Mouse (Mus musculus) G1E (cell line): ENCODE measurements around the gene Kifc1. TPM values are rescaled to one million over a fixed set of nuclear protein-coding genes. Genes with fewer than 3 reads are reported as not detected.
A peak's percentile ranks its signal among the peaks of the same experiment; 100 is the strongest.
"Not testable (repeated sequence)": the region's sequence is repeated elsewhere in the genome, so short reads cannot be mapped to it uniquely, and the experiment has no call there.

Experiments used
- ATAC-seq: 2 replicates; pipeline ENCODE4 v1.8.0; 2016; ENCODE audit warnings: mild to moderate bottlenecking; ENCODE audit not compliant: insufficient number of reproducible peaks, poor library complexity, low FRiP score, severe bottlenecking; ENCODE audit errors: extremely low read depth
- DNase-seq: peaks from one replicate; pipeline ENCODE4 v3.0.0; 2012; ENCODE audit warnings: low spot score
- H3K27me3 ChIP-seq: 2 replicates; pipeline ENCODE4 v1.6.1; 2012; ENCODE audit warnings: mild to moderate bottlenecking, low read length, inconsistent platforms; ENCODE audit not compliant: insufficient read depth
- H3K36me3 ChIP-seq: replicated peaks from 2 replicates; pipeline ENCODE3; 2012; ENCODE audit warnings: mild to moderate bottlenecking, inconsistent platforms
- H3K4me1 ChIP-seq: 2 replicates; pipeline ENCODE4 v1.6.1; 2012; ENCODE audit warnings: low read depth, low read length, inconsistent platforms, mixed read lengths; ENCODE audit not compliant: insufficient read depth
- H3K4me3 ChIP-seq: 2 replicates; pipeline ENCODE4 v1.5.1; 2012; ENCODE audit warnings: low read depth, mild to moderate bottlenecking, inconsistent platforms, low read length, moderate library complexity, mixed read lengths
- H3K9me3 ChIP-seq: replicated peaks from 2 replicates; pipeline ENCODE4 v1.6.1; 2012; ENCODE audit warnings: inconsistent platforms
- CTCF ChIP-seq: IDR thresholded peaks from 2 replicates; pipeline ENCODE4 v1.5.1; 2012; ENCODE audit warnings: low read depth, low read length, inconsistent platforms, mixed read lengths
- GATA1 ChIP-seq: IDR thresholded peaks from 2 replicates; pipeline ENCODE4 v1.6.1; 2012; ENCODE audit warnings: borderline replicate concordance, low read length, inconsistent platforms, mixed read lengths
- GATA2 ChIP-seq: IDR thresholded peaks from 2 replicates; pipeline ENCODE4 v1.6.1; 2012; ENCODE audit warnings: low read depth, low read length, inconsistent platforms, borderline replicate concordance
- POLR2AphosphoS5 ChIP-seq: IDR thresholded peaks from 2 replicates; pipeline ENCODE4 v1.6.1; 2012; ENCODE audit warnings: low read depth, low read length, inconsistent platforms; ENCODE audit not compliant: insufficient replicate concordance
- TAL1 ChIP-seq: conservative IDR thresholded peaks from 2 replicates; pipeline ENCODE4 v1.6.1; 2012; ENCODE audit warnings: low read depth, low read length, inconsistent platforms, mixed read lengths
- polyA plus RNA-seq: library from polyadenylated mRNA; stranded (reverse); fragments of >175 nt; gene quantifications from 2 replicates; pipeline ENCODE4 v1.2.3, GENCODE M21; 2012
- total RNA-seq, 2 experiments: library from RNA; stranded (forward) in 1 of 2; stranded (reverse) in 1 of 2; fragments of 200-1000 nt in 1 of 2; fragments of >200 nt in 1 of 2; fragmentation: Nextera tagmentation in 1 of 2; gene quantifications; 2 replicates each; pipeline ENCODE4 v1.2.3; 2014 to 2017

Kifc1 gene
- total and polyA plus RNA-seq, 3 experiments = 33.7 to 76.6 (median 58.2) TPM

DNA sequence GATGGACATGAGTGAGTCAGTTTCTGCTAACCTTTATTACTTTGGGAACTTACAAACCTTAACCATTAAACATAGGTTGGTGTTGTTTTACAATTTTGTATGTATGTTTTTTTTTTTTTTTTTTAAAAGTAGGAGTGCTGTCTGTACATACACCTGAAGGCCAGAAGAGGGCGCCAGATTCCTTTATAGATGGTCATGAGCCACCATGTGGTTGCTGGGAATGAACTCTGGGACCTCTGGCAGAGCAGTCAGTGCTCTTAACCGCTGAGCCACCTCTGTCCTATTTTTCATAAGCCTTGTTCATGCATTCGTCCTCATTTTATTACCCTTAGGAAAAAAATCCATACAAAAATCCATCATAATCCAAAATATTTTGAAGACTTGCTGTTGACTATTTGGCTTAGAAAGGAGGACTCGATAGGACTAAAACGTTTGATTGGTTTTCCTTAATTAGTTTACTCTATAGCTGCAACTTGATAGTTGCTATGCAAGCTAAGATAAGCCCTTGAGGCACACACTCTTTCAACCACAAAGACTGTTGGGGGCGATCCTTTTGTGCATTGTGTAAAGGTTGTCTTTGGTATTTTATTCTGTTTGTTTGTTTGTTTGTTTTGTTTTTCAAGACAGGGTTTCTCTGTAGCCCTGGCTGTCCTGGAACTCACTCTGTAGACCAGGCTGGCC, 6.8 kb upstream of the Kifc1 start:
- no peaks in the 10 kb centered on the region for H3K36me3 ChIP-seq
- H3K9me3 ChIP-seq = no peaks in the 10 kb centered on the region
- H3K4me3 ChIP-seq = no peak overlapping the region
- DNase-seq (no peak), ATAC-seq (no peak)
- peaks cover 50% of the 10 kb centered on the region for H3K4me1 ChIP-seq
- H3K27me3 ChIP-seq = no peaks in the 10 kb centered on the region
- TF ChIP-seq GATA1 = no peak
- no peak; the same call in 1 of the 2 replicates for TF ChIP-seq CTCF
- TF ChIP-seq POLR2AphosphoS5 = no peak
- TF ChIP-seq TAL1 = no peak
- TF ChIP-seq GATA2 = no peak

DNA sequence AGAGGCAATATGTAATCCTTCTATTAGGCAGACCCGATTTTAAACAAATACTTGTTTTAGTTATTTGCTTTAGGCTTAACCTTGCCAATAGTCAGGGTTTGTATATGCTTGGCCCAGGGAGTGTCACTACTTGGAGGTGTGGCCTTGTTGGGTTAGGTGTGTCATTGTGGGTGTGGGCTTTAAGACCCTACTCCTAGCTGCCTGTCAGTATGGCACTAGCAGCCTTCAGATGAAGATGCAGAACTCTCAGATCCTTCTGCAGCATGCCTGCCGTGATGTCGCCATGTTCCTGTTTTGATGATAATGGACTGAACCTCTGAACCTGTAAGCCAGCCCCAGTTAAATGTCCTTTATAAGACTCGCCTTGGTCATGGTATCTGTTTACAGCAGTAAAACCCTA, 2.5 kb upstream of the Kifc1 start:
- not testable (repeated sequence) for H3K4me3 ChIP-seq, ATAC-seq, H3K27me3 ChIP-seq, DNase-seq, H3K9me3 ChIP-seq, H3K36me3 ChIP-seq
- peaks cover 23% of the 10 kb centered on the region for H3K4me1 ChIP-seq

DNA sequence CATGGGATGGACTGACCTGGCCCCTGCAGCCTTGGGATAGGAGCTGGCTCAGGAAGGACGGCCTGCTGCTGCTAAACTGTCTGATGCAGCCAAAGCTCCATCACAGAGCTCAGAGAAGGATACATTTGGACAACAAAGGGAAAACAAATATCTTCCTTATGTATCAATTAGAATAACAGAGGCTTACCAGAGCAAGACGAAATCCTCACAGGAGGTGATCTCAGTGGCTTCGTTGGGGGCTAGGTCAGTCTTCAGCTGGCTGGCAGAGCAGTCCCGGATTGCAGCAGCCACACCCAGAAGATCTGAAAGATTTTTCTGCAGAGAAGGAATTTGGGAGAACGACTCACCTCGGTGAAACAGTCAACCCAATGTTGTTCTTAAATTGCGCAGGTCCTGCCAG, 2.0 kb upstream of the Kifc1 start:
- ATAC-seq = no peak
- Histone ChIP-seq H3K4me1 (peaks cover 23% of the 10 kb centered on the region), H3K27me3 (no peaks in the 10 kb centered on the region), H3K36me3 (peaks cover 6% of the 10 kb centered on the region), H3K9me3 (no peaks in the 10 kb centered on the region), H3K4me3 (no peak overlapping the region)
- TF ChIP-seq GATA1 (no peak), CTCF (no peak), GATA2 (no peak), POLR2AphosphoS5 (no peak)
- DNase-seq = no peak

DNA sequence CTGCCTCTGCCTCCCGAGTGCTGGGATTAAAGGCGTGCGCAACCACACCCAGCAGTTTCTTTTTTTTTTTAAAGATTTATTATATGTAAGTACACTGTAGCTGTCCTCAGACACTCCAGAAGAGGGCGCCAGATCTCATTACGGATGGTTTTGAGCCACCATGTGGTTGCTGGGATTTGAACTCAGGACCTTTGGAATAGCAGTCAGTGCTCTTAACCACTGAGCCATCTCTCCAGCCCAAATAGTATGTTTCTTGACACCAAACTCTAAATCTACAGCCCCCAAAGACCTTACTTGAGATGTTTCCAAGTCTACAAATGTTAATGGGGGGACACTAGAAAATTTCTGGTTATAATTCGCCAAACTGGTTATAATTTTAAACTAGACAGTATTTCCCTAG, 1.4 kb upstream of the Kifc1 start:
- not testable (repeated sequence) for H3K36me3 ChIP-seq, H3K4me3 ChIP-seq, H3K27me3 ChIP-seq, ATAC-seq, H3K9me3 ChIP-seq, DNase-seq
- peaks cover 24% of the 10 kb centered on the region for H3K4me1 ChIP-seq

DNA sequence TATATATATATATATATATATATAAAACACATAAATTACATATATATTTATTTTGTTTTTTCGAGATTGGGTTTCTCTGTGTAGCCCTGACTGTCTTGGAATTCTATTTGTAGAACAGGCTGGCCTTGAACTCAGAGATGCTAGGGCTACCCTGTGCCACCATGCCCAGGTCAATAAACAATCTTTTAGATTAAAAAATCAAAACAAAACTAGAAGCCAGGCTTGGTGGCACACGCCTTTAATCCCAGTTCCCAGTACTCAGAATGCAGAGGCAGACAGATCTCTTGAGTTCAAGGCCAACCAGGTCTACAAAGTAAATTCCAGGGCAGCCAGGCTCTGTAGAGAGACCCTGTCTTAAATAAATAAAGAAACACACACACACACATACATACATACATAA, 896 bp upstream of the Kifc1 start:
- Histone ChIP-seq H3K27me3 (no peaks in the 10 kb centered on the region), H3K4me1 (peaks cover 26% of the 10 kb centered on the region), H3K4me3 (no peak overlapping the region), H3K36me3 (peaks cover 13% of the 10 kb centered on the region), H3K9me3 (no peaks in the 10 kb centered on the region)
- ATAC-seq (no peak), DNase-seq (no peak)
- no peak for TF ChIP-seq TAL1
- no peak for TF ChIP-seq CTCF
- TF ChIP-seq GATA2 = no peak
- no peak for TF ChIP-seq GATA1
- TF ChIP-seq POLR2AphosphoS5 = no peak

DNA sequence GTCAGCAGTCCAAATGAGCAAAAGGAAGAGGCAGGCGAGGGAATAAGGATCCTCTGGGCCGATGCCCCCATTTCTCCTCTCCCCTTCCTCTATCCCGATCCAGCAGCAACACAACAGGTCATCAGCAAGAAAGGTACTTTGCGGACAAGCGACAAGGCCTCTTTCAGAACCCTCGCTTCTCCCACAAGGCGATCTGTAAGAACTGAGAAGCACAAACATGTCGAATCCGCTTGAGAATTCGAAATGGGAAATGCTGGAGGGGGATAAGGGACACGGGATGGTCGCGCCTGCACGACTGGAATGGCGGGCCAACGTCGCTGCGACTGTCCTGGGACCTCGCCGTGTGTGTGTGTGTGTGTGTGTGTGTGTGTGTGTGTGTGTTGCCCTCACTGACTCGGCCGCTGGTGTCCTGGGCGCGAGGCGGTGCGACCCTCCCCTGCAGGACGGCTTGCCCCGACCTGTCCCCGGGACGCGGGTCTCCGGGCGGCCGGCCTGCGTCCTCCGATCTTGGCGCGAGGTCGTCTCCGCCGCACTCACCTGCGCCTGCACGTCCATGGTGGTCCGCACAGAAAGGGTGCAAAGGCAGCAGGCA, 424 bp downstream of the Kifc1 start:
- Histone ChIP-seq H3K4me1 (peaks cover 32% of the 10 kb centered on the region), H3K4me3 (peak overlapping the region; percentile 85), H3K36me3 (peaks cover 26% of the 10 kb centered on the region)
- H3K27me3 ChIP-seq, DNase-seq, ATAC-seq, H3K9me3 ChIP-seq: not testable (repeated sequence)

DNA sequence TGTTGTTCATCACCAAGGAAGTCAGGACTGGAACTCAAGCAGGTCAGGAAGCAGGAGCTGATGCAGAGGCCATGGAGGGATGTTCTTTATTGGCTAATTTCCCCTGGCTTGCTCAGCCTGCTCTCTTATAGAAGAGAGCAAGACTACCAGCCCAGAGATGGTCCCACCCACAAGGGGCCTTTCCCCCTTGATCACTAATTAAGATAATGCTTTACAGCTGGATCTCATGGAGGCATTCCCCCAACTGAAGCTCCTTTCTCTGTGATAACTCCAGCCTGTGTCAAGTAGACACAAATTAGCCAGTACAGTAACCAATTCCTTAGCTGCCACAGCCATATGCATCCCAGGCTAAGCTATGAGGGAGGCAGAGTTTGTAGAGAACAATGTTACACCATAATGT, 2.2 kb downstream of the Kifc1 start:
- not testable (repeated sequence) for H3K27me3 ChIP-seq, H3K9me3 ChIP-seq, H3K4me3 ChIP-seq, ATAC-seq, DNase-seq
- Histone ChIP-seq H3K4me1 (peaks cover 32% of the 10 kb centered on the region), H3K36me3 (peaks cover 35% of the 10 kb centered on the region)

DNA sequence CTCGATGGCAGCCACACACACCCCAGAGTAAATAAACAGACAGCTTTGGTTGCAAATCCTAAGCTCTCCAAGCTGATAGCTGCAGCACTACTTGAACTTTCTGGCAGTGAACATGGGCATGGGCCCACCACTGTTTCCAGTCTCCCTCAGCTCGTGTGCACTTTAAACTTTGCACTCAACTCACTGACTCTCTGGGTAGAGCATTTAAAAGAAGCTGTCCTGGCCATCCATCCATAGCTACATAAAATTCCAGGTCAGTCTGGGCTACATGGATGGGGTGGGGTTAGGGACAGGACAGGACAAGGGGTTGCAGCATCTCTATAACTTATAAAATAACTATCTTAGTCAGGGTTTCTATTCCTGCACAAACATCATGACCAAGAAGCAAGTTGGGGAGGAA, 2.7 kb downstream of the Kifc1 start:
- peaks cover 32% of the 10 kb centered on the region for H3K4me1 ChIP-seq
- not testable (repeated sequence) for DNase-seq, H3K4me3 ChIP-seq, H3K27me3 ChIP-seq, H3K9me3 ChIP-seq, ATAC-seq
- peaks cover 37% of the 10 kb centered on the region for H3K36me3 ChIP-seq

DNA sequence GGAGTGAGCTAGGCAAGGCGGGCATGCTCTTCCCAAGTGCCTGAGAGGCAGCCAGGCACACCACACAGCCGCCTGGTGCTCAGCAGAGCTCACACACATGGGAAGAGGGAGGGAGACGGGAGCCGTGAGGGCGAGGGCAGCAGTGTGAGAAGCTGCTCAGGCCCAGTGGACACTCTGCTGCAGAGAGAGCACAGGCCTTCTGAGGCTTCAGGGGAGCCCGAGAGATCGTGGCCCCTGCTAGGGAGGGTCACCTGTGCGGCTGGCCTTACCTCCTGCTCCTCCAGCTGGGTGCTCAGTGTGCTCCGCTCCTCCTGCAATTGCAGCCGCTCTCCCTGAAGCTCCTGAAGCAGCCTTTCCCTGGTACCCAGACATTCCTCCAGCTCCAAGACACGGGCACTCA, 6.1 kb downstream of the Kifc1 start:
- H3K27me3 ChIP-seq, ATAC-seq, H3K9me3 ChIP-seq, DNase-seq, H3K4me3 ChIP-seq: not testable (repeated sequence)
- peaks cover 67% of the 10 kb centered on the region for H3K36me3 ChIP-seq
- peaks cover 35% of the 10 kb centered on the region for H3K4me1 ChIP-seq

DNA sequence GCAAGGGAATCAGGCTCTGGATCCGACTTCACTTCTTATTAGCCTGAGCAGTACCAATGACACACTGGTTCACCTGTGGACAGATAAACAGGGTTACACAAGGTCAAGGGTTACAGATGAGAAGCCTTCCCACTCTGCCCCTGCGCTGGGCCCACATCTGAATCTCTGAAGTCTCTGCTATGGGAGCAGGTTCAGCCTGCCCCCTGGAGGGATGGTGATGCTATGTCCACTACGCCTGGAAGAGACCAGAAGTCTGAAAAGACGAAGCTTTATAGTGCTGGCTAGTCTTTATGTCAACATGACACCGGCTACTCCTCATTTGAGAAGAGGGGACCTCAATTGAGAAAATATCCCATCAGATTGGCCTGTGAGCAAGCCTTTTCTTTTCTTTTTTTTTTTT, 14.7 kb downstream of the Kifc1 start:
- not testable (repeated sequence) for DNase-seq

More for the DNA sequence above, 14.7 kb downstream of the Kifc1 start:
- not testable (repeated sequence) for H3K4me1 ChIP-seq, H3K9me3 ChIP-seq, H3K4me3 ChIP-seq, ATAC-seq, H3K27me3 ChIP-seq
- H3K36me3 ChIP-seq = peaks cover 51% of the 10 kb centered on the region
